Mouse (Mus musculus): ENCODE results near the gene Pdia4.

- TF ChIP-seq POLR2A (IDR thresholded peaks at IDR 0.05; ENCODE audit: insufficient read depth, low read depth, low read length): no peak
- no peak for TF ChIP-seq CTCF (IDR thresholded peaks at IDR 0.05; ENCODE audit: insufficient read depth, low read depth, low read length)
Measured at GRCm38 (mm10) chr6:47781091-47781968, 31.9 kb downstream of the Pdia4 start.

Measured in olfactory bulb, adult 2 months (tissue).